Mouse (Mus musculus) hindlimb bud, embryonic 11.5 days (tissue): ENCODE measurements around the gene Usp2.

Experiments
- DNase-seq: peaks from one replicate; pipeline ENCODE4 v3.0.0-alpha.2; 2012; ENCODE audit warnings: low read depth, low spot score; ENCODE audit errors: extremely low spot score

Usp2 gene

GRCm38 (mm10) chr9:44144023-44144717 lies 77.3 kb downstream of the Usp2 start:
- no peak for DNase-seq

GRCm38 (mm10) chr9:44144718-44145060 lies 77.9 kb downstream of the Usp2 start:
- no peak for DNase-seq
